10 mouse cellular contexts compared by ENCODE assay signal in genomic region chr9:108669875-108670274, GRCm38 (mm10). TPM values are rescaled to one million over a fixed set of nuclear protein-coding genes. Genes with fewer than 3 reads are reported as not detected.
DNase-seq lines count a peak whose midpoint lies in the region; ATAC-seq and TF ChIP-seq lines count a peak whose summit lies in the region.
"Had no signal": no experiment of that assay in that cellular context is flagged by ENCODE, and none has a peak within 500 bp of the region (broad histone marks: within the 10 kb centered on the region; RNA-seq: fewer than 3 reads in every experiment).

No protein-coding gene starts in this region.

- TF ChIP-seq CTCF in E14TG2a.4 (conservative IDR thresholded peaks at IDR 0.05; ENCODE audit: low read length) = peak; percentile 84

- DNase-seq in adrenal gland, postnatal 14 days = peak; percentile 22
- no peak for DNase-seq in adrenal gland, adult 8-10 months
- peak; percentile 35 to 52 for DNase-seq in left cerebral cortex, postnatal 14 days (ENCODE audit: low spot score in 2 of 2)
- DNase-seq in left cerebral cortex, adult 9 months (ENCODE audit: low spot score in 2 of 2) = no peak
- DNase-seq in spleen, adult 18-20 months = no peak
- no peak for DNase-seq in ovary, postnatal 10 days (ENCODE audit: low spot score)
- DNase-seq: heart, adult 18-20 months; kidney, adult 9 months had no signal

- peaks cover 51% of the 10 kb centered on the region for H3K36me3 ChIP-seq in E14TG2a.4 (ENCODE audit: insufficient read depth, low read length)

- H3K9me3 ChIP-seq in E14TG2a.4 (ENCODE audit: low read length) = no peaks in the 10 kb centered on the region

- H3K4me3 ChIP-seq in E14TG2a.4 (replicated peaks; ENCODE audit: low read length) = no peak overlapping the region

- intact Hi-C loops in left cerebral cortex, postnatal 14 days (cut with DNase I) = no loop called here

- H3K27me3 ChIP-seq in E14TG2a.4 (ENCODE audit: insufficient read depth, low read length) = no peaks in the 10 kb centered on the region

- H3K4me1 ChIP-seq in E14TG2a.4 (replicated peaks; ENCODE audit: low read depth, low read length) = peaks cover 17% of the 10 kb centered on the region

- 0 out of 4 replicates have a peak, but pooled peaks have one; percentile 27 to 39 for ATAC-seq in hematopoietic stem cell, adult 5-6 weeks (replicated peaks in 1 of 2; ENCODE audit: insufficient read depth in 1 of 2, low FRiP score in 2 of 2, low TSS enrichment in 1 of 2, low read depth in 1 of 2, poor library complexity in 2 of 2, severe bottlenecking in 2 of 2)

RNA-seq across cellular contexts. Expression of gene Slc25a20, which starts 8.0 kb away (rescaled TPM):
- total RNA-seq in adrenal gland, postnatal 14 days (2021) = 334 and 350 TPM in 2 replicates
- 100 to 1,000 TPM in 1 of 4 experiments, 10 to 100 TPM in 3; 71.4 to 108 (median 90.9) TPM for total RNA-seq in adrenal gland, adult 8-10 months (2022)
- total RNA-seq in left cerebral cortex, postnatal 14 days (2021) = 10 to 100 TPM; 14.5 to 15.0 TPM
- total RNA-seq in hematopoietic stem cell, adult 5-6 weeks (2017) = 40.5 and 43.7 TPM in 2 replicates

RNA-seq across cellular contexts. Expression of gene Prkar2a, which starts 19.2 kb away (rescaled TPM):
- 36.3 and 37.4 TPM in 2 replicates for total RNA-seq in adrenal gland, postnatal 14 days (2021)
- 10 to 100 TPM; 29.9 to 45.0 (median 33.7) TPM for total RNA-seq in adrenal gland, adult 8-10 months (2022)
- 10 to 100 TPM; 40.6 to 45.5 TPM for total RNA-seq in left cerebral cortex, postnatal 14 days (2021)
- 21.9 and 29.5 TPM in 2 replicates for total RNA-seq in hematopoietic stem cell, adult 5-6 weeks (2017)

RNA-seq across cellular contexts. Expression of gene Arih2, which starts 20.7 kb away (rescaled TPM):
- total RNA-seq in adrenal gland, postnatal 14 days (2021) = 59.7 and 61.3 TPM in 2 replicates
- 10 to 100 TPM; 53.4 to 73.7 (median 61.0) TPM for total RNA-seq in adrenal gland, adult 8-10 months (2022)
- total RNA-seq in left cerebral cortex, postnatal 14 days (2021) = 10 to 100 TPM; 49.8 to 50.2 TPM
- 69.7 and 70.8 TPM in 2 replicates for total RNA-seq in hematopoietic stem cell, adult 5-6 weeks (2017)

Comparison
In these comparisons a context has a peak if more than half of its experiments do, and no peak if none do; other contexts are left out.
1. DNase-seq: peak in adrenal gland, postnatal 14 days (single experiment) and left cerebral cortex, postnatal 14 days (2 of 2); none in adrenal gland, adult 8-10 months (single experiment), left cerebral cortex, adult 9 months (0 of 2), spleen, adult 18-20 months (0 of 2) and ovary, postnatal 10 days (single experiment).